Mouse (Mus musculus): ENCODE results near the gene Gm4070.
"Not testable (repeated sequence)": the region's sequence is repeated elsewhere in the genome, so short reads cannot be mapped to it uniquely, and the experiment has no call there.

Gene Gm4070

GRCm38 (mm10) chr7:105953812-105954211, at the start of gene Gm4070:
Gene Gm4070 (minus strand): TSS chr7:105953967.
- DNase-seq (ENCODE audit: extremely low spot score, low spot score): not testable (repeated sequence)

GRCm38 (mm10) chr7:105954540-105954939, 773 bp upstream of the Gm4070 start:
- DNase-seq (ENCODE audit: extremely low spot score, low spot score): not testable (repeated sequence)

GRCm38 (mm10) chr7:105952408-105952807, 1.4 kb downstream of the Gm4070 start:
- DNase-seq (ENCODE audit: extremely low spot score, low spot score): not testable (repeated sequence)

- DNase-seq (ENCODE audit: extremely low spot score, low spot score): not testable (repeated sequence)
Observed at GRCm38 (mm10) chr7:105945238-105945637, 8.5 kb downstream of the Gm4070 start.

- not testable (repeated sequence) for DNase-seq (ENCODE audit: extremely low spot score, low spot score)
Observed at GRCm38 (mm10) chr7:105932132-105932531, 21.6 kb downstream of the Gm4070 start.

- DNase-seq (ENCODE audit: extremely low spot score, low spot score): not testable (repeated sequence)
Observed at GRCm38 (mm10) chr7:105883588-105884336, 70.0 kb downstream of the Gm4070 start.

- DNase-seq (ENCODE audit: extremely low spot score, low spot score): not testable (repeated sequence)
Observed at GRCm38 (mm10) chr7:105879717-105880484, 73.9 kb downstream of the Gm4070 start.

GRCm38 (mm10) chr7:105855718-105856560, 97.8 kb downstream of the Gm4070 start:
- DNase-seq (ENCODE audit: extremely low spot score, low spot score): not testable (repeated sequence)

Measured in neural tube, embryonic 10.5 days (tissue).